Mouse (Mus musculus) heart, postnatal 0 days (tissue): ENCODE measurements around the gene Trex1.

ENCODE experiments used
- CTCF ChIP-seq: IDR thresholded peaks from 2 replicates; pipeline ENCODE4 v1.5.1; 2016; ENCODE audit warnings: antibody characterized with exemption, control low read depth, low read depth
- EP300 ChIP-seq: IDR thresholded peaks from 2 replicates; pipeline ENCODE4 v1.6.1; 2016; ENCODE audit warnings: antibody characterized with exemption, low read depth

GRCm38 (mm10) chr9:109028421-109028820 is 31.1 kb downstream of the Trex1 start:
- TF ChIP-seq CTCF (no peak), EP300 (no peak)
